Mouse (Mus musculus): ENCODE measurements around the gene Bcat1.
A peak's percentile ranks its signal among the peaks of the same experiment; 100 is the strongest.
"Not testable (repeated sequence)": the region's sequence is repeated elsewhere in the genome, so short reads cannot be mapped to it uniquely, and the experiment has no call there.

The Bcat1 gene

GRCm38 (mm10) chr6:145093038-145093622 is 17.1 kb upstream of the Bcat1 start:
- not testable (repeated sequence) for DNase-seq (ENCODE audit: low spot score)

GRCm38 (mm10) chr6:145091998-145092397 is 16.0 kb upstream of the Bcat1 start:
- DNase-seq (ENCODE audit: low spot score) = no peak

- no peak for DNase-seq (ENCODE audit: low spot score)
Measured at GRCm38 (mm10) chr6:145090928-145091327, 14.9 kb upstream of the Bcat1 start.

- no peak for DNase-seq (ENCODE audit: low spot score)
Measured at GRCm38 (mm10) chr6:145090201-145090863, 14.3 kb upstream of the Bcat1 start.

- DNase-seq (ENCODE audit: low spot score) = no peak
Measured at GRCm38 (mm10) chr6:145089373-145089772, 13.4 kb upstream of the Bcat1 start.

GRCm38 (mm10) chr6:145088451-145089113 is 12.6 kb upstream of the Bcat1 start:
- peak; percentile 38 for DNase-seq (ENCODE audit: low spot score)

GRCm38 (mm10) chr6:145084343-145085117 is 8.5 kb upstream of the Bcat1 start:
- DNase-seq (ENCODE audit: low spot score) = no peak

- no peak for DNase-seq (ENCODE audit: low spot score)
Measured at GRCm38 (mm10) chr6:145081721-145082120, 5.7 kb upstream of the Bcat1 start.

- no peak for DNase-seq (ENCODE audit: low spot score)
Measured at GRCm38 (mm10) chr6:145079087-145079759, 3.2 kb upstream of the Bcat1 start.

GRCm38 (mm10) chr6:145076286-145076685 is 302 bp upstream of the Bcat1 start:
- DNase-seq (ENCODE audit: low spot score) = peak; percentile 36

- DNase-seq (ENCODE audit: low spot score) = peak; percentile 75
Measured at GRCm38 (mm10) chr6:145075088-145075547, 866 bp downstream of the Bcat1 start.

- DNase-seq (ENCODE audit: low spot score) = peak; percentile 47
Measured at GRCm38 (mm10) chr6:145074461-145074860, 1.5 kb downstream of the Bcat1 start.

GRCm38 (mm10) chr6:145069921-145070320 is 6.1 kb downstream of the Bcat1 start:
- no peak for DNase-seq (ENCODE audit: low spot score)

GRCm38 (mm10) chr6:145069397-145069796 is 6.6 kb downstream of the Bcat1 start:
- no peak for DNase-seq (ENCODE audit: low spot score)

- no peak for DNase-seq (ENCODE audit: low spot score)
Measured at GRCm38 (mm10) chr6:145067679-145068078, 8.3 kb downstream of the Bcat1 start.

- no peak for DNase-seq (ENCODE audit: low spot score)
Measured at GRCm38 (mm10) chr6:145066416-145066815, 9.6 kb downstream of the Bcat1 start.

GRCm38 (mm10) chr6:145065301-145065845 is 10.6 kb downstream of the Bcat1 start:
- DNase-seq (ENCODE audit: low spot score) = no peak

- DNase-seq (ENCODE audit: low spot score) = no peak
Measured at GRCm38 (mm10) chr6:145064104-145064503, 11.9 kb downstream of the Bcat1 start.

GRCm38 (mm10) chr6:145063212-145063868 is 12.6 kb downstream of the Bcat1 start:
- no peak for DNase-seq (ENCODE audit: low spot score)

GRCm38 (mm10) chr6:145062763-145063162 is 13.2 kb downstream of the Bcat1 start:
- DNase-seq (ENCODE audit: low spot score) = no peak

- no peak for DNase-seq (ENCODE audit: low spot score)
Measured at GRCm38 (mm10) chr6:145061361-145061760, 14.6 kb downstream of the Bcat1 start.
